Mouse (Mus musculus) right cerebral cortex, postnatal 4 days (tissue): Measurements from ENCODE around the gene Neurog1.

Experiments used
- DNase-seq: peaks from one replicate; pipeline ENCODE4 v3.0.0-alpha.2; 2022

Neurog1 gene

GRCm38 (mm10) chr13:56257469-56258153 lies 5.6 kb upstream of the Neurog1 start:
- DNase-seq = no peak

DNA sequence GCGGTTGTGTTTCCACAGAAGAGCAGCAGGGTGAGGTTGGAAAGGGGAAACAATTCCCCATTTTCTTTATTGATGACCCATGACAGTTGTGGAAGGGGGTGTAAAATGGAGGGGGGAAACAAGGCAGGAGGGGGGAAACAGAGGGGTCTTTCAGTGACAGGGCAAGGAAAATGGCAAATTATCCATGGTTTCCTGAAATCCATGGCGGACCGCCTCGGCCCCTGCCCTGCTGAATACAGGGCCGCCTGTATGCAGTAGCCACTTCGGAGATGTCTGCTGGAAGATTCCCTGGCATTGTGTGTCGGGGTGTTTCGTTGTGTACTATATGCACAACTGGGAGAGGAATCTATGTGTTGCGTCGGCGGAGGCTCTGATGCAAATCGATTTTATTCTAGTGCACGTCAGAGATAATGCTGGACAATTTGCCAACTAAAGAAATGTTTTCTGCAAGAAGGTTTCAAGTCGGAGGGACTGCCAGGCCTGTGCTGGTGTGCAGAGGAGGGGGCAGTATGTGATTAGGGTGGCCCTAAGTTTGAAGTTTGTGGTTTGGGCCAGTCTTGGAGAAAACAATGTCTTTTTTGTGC lies 4.8 kb upstream of the Neurog1 start:
- no peak for DNase-seq

GRCm38 (mm10) chr13:56253379-56253778 lies 1.4 kb upstream of the Neurog1 start:
- no peak for DNase-seq

GRCm38 (mm10) chr13:56252783-56253182 lies 820 bp upstream of the Neurog1 start:
- peak; percentile 45 for DNase-seq

DNA sequence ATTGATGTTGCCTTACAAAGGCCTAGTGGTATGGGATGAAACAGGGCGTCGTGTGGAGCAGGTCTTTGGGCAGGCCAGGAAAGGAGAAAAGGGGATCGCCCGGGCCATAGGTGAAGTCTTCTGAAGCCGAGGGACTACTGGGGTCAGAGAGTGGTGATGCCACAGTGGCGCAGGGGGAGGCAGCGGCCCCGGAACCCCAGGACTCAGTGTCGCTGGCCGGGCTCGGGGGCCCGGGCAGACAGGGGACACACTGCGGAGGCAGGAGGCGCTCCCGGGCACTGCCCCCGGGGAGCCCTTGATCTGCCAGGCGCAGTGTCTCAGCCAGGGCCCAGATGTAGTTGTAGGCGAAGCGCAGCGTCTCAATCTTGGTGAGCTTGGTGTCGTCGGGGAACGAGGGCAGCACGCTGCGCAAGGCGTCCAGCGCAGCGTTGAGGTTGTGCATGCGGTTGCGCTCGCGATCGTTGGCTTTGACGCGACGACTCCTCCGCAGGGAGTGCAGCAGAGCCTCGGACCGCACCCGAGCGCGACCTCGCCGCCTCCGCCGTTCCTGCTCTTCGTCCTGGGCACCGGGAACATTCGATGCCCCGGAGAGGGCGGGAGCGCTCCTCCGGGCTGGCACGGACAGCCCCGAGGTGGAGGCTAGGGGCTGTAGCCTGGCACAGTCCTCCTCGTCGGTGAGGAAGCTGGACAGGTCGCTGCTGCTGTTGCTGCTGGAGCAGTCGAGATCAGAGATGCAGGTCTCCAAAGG lies 613 bp downstream of the Neurog1 start:
- no peak for DNase-seq

DNA sequence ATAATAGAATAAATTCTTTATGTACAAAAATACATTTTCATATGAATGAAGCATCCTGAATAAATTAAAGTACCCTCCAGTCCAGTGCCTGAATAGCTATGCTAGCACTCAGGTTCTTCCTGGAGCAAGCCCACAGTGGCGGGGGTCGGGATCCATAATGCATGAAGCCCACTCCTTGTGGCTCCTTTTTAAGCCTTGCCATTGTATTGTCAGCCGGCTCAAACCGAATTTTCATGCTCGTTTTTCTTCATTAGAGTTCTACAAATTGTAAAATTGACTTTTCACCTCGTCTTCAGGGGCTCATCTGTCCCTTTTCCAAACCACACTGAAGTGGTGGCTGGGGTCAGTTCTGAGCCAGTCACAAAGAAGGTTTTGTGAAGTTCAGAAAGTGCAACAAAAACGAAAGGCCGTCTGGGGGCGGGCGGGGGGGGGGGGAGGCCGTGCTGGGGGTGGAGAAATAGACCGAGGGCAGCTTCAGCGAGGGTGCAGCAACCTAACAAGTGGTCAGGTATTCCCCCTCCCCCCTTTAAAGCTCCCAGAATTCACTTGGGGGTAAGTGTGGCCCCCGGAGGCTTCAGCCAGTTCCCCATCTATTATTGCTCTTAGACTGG lies 1.3 kb downstream of the Neurog1 start:
- no peak for DNase-seq

DNA sequence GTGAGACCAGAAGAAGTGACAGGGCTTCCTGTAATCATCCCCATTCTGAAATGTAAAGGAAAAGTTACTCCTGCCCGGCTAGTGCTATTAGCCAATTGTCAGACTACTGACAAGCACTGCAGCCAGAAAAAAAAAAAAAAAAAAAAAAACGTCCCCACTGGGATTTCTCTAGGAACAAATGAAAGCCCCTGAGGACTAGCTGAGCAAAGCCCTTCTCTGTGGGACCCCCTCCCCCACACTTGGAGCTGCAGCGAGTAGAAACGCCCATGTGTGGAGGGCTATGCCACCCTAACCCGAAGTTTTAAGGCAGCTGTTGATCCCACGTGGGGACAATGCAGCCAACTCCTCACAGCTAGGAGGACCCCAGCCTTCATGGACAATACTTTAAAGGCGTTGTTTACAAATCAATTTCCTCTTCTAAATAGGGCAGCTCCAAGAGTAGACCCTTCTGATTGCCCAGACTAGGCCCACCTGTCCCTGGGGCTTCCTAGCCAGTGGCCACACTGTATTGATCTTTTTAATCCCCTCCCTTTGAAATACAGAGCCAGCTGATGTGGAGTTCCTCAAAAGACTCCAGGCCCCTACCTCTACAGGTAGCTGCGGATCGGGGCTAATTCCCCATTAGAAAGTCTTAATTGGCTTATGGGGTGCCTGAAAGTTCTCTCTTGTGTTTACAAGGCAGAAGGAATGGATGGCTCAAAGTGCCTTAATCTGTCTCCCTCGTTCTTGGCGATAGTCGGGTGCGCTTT lies 2.2 kb downstream of the Neurog1 start:
- no peak for DNase-seq

DNA sequence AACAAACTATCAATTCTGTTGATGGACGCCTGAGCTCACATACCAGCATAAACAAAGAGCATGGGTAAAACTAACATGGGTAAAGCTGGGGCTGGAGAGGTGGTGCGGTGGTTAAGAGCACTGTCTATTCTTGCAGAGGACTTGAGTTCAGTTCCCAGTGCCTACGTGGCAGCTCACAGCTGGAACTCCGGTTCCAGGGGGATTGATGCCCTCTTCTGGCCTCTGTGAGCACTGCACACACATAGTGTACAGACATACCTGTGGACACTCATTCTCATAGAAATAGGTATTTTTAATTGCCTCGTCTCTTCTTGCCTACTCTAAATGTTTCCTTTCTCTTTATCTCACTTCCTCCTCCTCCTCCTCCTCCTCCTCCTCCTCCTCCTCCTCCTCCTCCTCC lies 8.9 kb downstream of the Neurog1 start:
- no peak for DNase-seq

DNA sequence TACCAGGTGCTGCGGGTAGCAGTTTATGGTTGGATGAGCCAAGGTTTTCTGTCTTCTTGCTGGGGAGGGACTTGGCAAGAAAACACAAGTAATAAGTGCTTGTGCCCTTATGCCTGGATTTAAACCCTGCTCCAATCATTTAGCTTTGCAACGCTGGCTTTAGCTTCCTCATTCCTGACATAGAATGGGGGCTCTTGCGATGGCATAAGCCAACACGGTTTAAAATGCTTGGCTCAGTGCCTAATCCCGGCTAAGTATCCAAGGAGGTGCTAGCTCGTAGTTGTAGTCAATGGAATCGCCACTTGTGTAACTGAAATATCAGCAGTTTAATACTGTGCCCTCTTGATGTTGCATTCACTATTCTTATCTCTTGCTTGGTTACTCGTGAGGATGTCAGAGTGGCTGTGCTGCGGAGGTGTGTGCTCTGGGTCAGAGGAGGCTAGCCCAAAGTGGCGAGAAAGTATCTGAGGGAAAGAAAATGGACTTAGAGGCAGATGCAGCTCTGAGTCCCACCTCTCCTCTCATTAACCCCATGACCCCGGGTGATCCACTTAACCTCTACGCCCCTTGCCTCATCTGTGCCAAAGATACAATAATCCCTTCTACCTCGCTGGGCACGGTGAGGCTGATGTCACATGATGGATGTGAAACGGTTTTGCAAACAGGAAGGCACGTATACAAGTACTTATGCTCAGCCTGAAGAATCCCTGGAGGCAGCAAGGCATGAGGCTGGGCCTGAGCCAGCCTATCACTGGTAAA lies 11.8 kb downstream of the Neurog1 start:
- no peak for DNase-seq

- no peak for DNase-seq
These were observed 14.1 kb downstream of the Neurog1 start for GRCm38 (mm10) chr13:56237905-56238304.

- no peak for DNase-seq
These were observed 15.8 kb downstream of the Neurog1 start for GRCm38 (mm10) chr13:56236194-56236593.

DNA sequence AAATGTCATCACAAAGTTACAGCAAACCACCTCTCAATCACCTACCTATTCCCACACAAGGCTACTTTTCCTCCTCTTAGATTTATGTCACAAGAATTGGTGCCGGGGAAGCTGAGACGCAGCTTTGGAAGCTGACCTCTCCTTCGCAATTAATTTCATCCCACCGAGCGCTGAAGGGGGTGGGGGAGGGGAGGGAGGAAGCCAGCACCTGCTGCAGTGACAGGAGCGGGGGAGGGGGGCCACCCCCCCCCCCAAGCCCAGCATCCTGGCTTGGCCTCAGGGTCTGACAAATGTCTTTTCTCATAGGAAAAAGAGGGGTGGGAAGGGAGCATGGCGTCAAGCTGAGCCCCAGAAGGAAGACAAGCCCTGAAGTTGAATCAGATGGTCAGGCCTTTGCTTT lies 23.2 kb downstream of the Neurog1 start:
- no peak for DNase-seq

- DNase-seq = peak; percentile 58
These were observed 25.6 kb downstream of the Neurog1 start for GRCm38 (mm10) chr13:56226175-56226954.

- no peak for DNase-seq
These were observed 28.3 kb downstream of the Neurog1 start for GRCm38 (mm10) chr13:56223625-56224024.

- no peak for DNase-seq
These were observed 29.1 kb downstream of the Neurog1 start for GRCm38 (mm10) chr13:56222849-56223246.

DNA sequence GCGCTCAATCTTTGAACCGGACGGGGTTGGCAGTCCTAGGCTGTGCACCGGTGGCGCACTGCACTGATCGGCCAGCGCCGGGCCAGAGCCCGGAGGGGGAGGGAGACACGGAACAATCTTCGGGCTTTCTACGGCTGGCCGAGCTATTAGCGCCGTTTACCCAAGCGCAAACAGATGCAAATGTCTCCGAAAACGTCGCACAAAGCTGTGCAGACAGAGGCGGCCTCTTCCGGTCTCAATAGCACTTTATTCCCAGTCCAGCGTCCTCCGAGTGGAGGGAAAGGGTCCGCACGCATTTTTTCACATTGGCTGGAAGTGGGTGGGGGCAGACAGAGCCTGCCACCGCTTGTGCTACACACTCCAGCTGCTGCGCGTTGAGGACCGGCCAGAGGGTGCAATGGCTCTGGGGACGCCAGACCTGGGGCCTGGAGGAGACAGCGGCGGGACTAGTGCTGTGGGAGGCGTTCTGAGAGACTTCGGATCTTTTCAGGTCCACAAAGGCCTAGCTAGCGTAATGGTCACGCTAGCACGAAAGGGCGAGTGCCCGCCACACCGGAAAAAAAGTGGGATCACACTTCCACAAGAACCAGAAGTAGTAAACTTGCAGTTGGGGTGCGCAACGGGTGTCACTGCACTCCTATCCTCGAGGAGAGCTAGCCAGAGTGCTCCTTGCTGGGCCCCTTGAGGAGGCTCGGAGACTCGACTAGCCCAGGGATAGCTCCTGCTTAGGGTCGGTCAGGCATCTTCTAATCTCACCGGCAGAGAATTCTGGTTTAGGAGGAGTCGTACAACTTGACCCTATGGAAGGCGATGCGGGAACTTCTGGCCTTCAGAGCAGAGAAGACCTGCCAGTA lies 29.7 kb downstream of the Neurog1 start:
- peak; percentile 37 for DNase-seq

DNA sequence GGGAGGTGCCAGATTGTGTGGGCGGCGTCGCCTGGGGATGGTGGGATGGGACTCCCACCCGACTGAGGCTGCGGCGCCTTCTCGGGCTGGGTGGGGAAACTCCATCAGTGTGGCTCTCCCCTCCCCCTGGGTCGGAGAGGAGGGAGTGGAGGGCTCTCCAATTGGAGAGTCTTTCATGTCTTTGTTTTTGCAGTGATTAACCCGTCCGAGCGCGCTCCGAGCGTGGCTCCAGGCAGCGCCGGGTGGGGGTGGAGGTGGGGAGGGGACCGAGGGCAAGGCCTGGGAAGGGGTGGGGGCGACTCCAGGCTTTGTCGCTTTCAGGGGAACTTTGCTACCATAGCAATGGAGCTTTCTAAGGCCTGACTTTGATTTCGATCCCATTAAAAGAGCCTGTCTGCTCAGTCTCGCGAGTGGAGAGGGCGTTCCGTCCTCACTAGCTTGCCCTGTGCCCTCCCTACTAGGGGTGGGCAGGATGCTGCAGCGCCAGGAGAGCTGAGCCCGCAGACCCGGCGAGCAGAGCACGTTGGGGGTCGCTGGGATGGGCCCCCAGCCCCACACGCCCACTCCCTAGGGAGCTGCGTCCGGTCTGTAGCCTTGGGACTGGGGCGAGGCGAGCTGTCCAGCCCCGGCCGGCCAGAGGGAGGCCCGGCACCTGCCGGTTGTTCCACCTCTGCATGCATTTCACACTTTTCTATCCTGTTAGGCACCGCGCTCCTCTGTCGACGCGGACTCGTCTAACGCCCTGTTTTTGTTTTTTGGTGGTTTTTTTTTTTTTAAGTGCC lies 30.6 kb downstream of the Neurog1 start:
- DNase-seq = peak; percentile 50

- no peak for DNase-seq
These were observed 32.7 kb downstream of the Neurog1 start for GRCm38 (mm10) chr13:56219254-56219653.

GRCm38 (mm10) chr13:56216090-56216489 lies 35.9 kb downstream of the Neurog1 start:
- DNase-seq = no peak

DNA sequence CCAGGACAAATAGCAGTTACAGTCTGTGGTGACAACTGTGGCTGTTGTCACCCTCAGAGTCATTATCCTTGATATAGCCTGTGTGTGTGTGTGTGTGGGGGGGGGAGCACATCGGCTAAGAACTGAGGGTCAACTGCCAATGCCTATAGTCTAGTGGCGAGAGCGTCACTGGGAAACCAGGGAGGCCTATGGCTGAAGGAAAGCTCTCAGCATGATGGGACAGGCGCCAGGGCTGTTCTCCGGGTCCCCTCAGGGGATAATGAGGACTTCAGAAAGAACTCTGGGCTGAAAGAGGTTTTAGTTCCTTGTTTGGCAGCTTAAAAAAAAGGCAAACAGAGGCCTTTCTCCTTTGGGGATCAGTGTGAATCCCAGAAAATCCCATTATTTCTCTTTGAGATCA lies 37.3 kb downstream of the Neurog1 start:
- peak; percentile 54 for DNase-seq
